Mouse (Mus musculus) stomach, embryonic 14.5 days (tissue): ENCODE results near the gene Taf4. TPM values are rescaled to one million over a fixed set of nuclear protein-coding genes. Genes with fewer than 3 reads are reported as not detected.

Experiments used
- ATAC-seq: fragments of 200-750 bp; cut with Nextera tagmentation; 2 replicates; pipeline ENCODE4 v1.8.0; 2017; ENCODE audit warnings: low read depth, moderate TSS enrichment; ENCODE audit not compliant: insufficient number of reproducible peaks, insufficient read depth, low FRiP score
- H3K27ac ChIP-seq: fragments of 300-500 bp; sonication (generic); 2 replicates; pipeline ENCODE4 v1.5.1; 2014; ENCODE audit warnings: mild to moderate bottlenecking, low read length, moderate library complexity, mixed read lengths
- H3K27me3 ChIP-seq: fragments of 300-500 bp; sonication (generic); 2 replicates; pipeline ENCODE4 v1.6.1; 2014; ENCODE audit warnings: low read length, control low read depth, mixed read lengths; ENCODE audit not compliant: control insufficient read depth, insufficient read depth
- H3K36me3 ChIP-seq: fragments of 300-500 bp; sonication (generic); 2 replicates; pipeline ENCODE4 v1.6.1; 2014; ENCODE audit warnings: mild to moderate bottlenecking, control low read depth, low read length, moderate library complexity, mixed read lengths; ENCODE audit not compliant: control insufficient read depth, insufficient read depth
- H3K4me1 ChIP-seq: fragments of 300-500 bp; sonication (generic); 2 replicates; pipeline ENCODE4 v1.6.1; 2014; ENCODE audit warnings: low read length, control low read depth, mixed read lengths; ENCODE audit not compliant: control insufficient read depth, insufficient read depth
- H3K4me2 ChIP-seq: fragments of 300-500 bp; sonication (generic); replicated peaks from 2 replicates; pipeline ENCODE4 v1.6.1; 2014; ENCODE audit warnings: low read depth, low read length, control low read depth
- H3K4me3 ChIP-seq: fragments of 300-500 bp; sonication (generic); 2 replicates; pipeline ENCODE4 v1.5.1; 2014; ENCODE audit warnings: low read depth, low read length, control low read depth
- H3K9ac ChIP-seq: fragments of 300-500 bp; sonication (generic); replicated peaks from 2 replicates; pipeline ENCODE4 v1.6.1; 2014; ENCODE audit warnings: low read depth, mild to moderate bottlenecking, control low read depth, low read length, moderate library complexity, mixed read lengths
- H3K9me3 ChIP-seq: fragments of 300-500 bp; sonication (generic); 2 replicates; pipeline ENCODE4 v1.6.1; 2016; ENCODE audit warnings: low read depth, low read length, control low read depth; ENCODE audit not compliant: control insufficient read depth
- WGBS: fragments of 180-500 bp; shearing (Covaris S2); extraction: QIAGEN DNeasy Blood & Tissue Kit; methylation state at CpG from one replicate; pipeline ENCODE4 v1.1.7; 2014; 5-methylcytosine and 5-hydroxymethylcytosine counted together
- polyA plus RNA-seq: library from polyadenylated mRNA; unstranded; fragments of >200 nt; fragmentation: Nextera tagmentation; extraction: Ambion mirVana; gene quantifications from 2 replicates; pipeline ENCODE4 v1.2.1, GENCODE M21; 2014

The Taf4 gene
- 5.7 and 6.8 TPM in 2 replicates for polyA plus RNA-seq

GRCm38 (mm10) chr2:179976628-179977343 lies at the start of gene Taf4:
TSS of gene Taf4 (minus strand) at chr2:179976646.
- no peaks in the 10 kb centered on the region for H3K36me3 ChIP-seq
- peak within 1 kb of the TSS; percentile 80 for H3K9ac ChIP-seq
- WGBS = under 1% methylated on average over 76 of the region's 84 CpGs
- H3K4me2 ChIP-seq = peak within 1 kb of the TSS; percentile 99
- peak; percentile 94 for ATAC-seq
- H3K4me3 ChIP-seq = peak within 1 kb of the TSS; percentile 76
- H3K27me3 ChIP-seq = no peaks in the 10 kb centered on the region
- H3K4me1 ChIP-seq = peaks cover 22% of the 10 kb centered on the region; the same call in 1 of the 2 replicates
- no peaks in the 10 kb centered on the region for H3K9me3 ChIP-seq
- peak within 1 kb of the TSS; percentile 95 for H3K27ac ChIP-seq

- 5% methylated on average over 6 of the region's 6 CpGs for WGBS
- H3K9ac ChIP-seq = peak overlapping the region; percentile 89
- H3K4me3 ChIP-seq = peak overlapping the region; percentile 97
- H3K27me3 ChIP-seq = 0 out of 2 replicates have a peak, but pooled peaks cover 6% of the 10 kb centered on the region
- peak overlapping the region; percentile 91 for H3K4me2 ChIP-seq
- H3K9me3 ChIP-seq = no peaks in the 10 kb centered on the region
- H3K4me1 ChIP-seq = peaks cover 26% of the 10 kb centered on the region
- peaks cover 24% of the 10 kb centered on the region for H3K36me3 ChIP-seq
- ATAC-seq = no peak
- 0 out of 2 replicates have a peak overlapping the region, but pooled peaks have one; percentile 10 for H3K27ac ChIP-seq
Measured at GRCm38 (mm10) chr2:180025861-180026200, 49.4 kb upstream of the Taf4 start.

- Histone ChIP-seq H3K9ac (peak overlapping the region; percentile 89), H3K9me3 (no peaks in the 10 kb centered on the region), H3K4me2 (peak overlapping the region; percentile 91), H3K36me3 (peaks cover 19% of the 10 kb centered on the region; the same call in 1 of the 2 replicates), H3K27ac (peak overlapping the region; percentile 92), H3K4me3 (peak overlapping the region; percentile 97), H3K4me1 (peaks cover 26% of the 10 kb centered on the region), H3K27me3 (0 out of 2 replicates have a peak, but pooled peaks cover 6% of the 10 kb centered on the region)
- WGBS = under 1% methylated on average over 74 of the region's 84 CpGs
- ATAC-seq = no peak
Measured at GRCm38 (mm10) chr2:180025135-180025860, 48.9 kb upstream of the Taf4 start.

- Histone ChIP-seq H3K36me3 (peaks cover 18% of the 10 kb centered on the region; the same call in 1 of the 2 replicates), H3K4me2 (peak within 1 kb of the TSS; percentile 91), H3K9ac (peak within 1 kb of the TSS; percentile 89), H3K4me1 (peaks cover 26% of the 10 kb centered on the region), H3K9me3 (no peaks in the 10 kb centered on the region), H3K27me3 (0 out of 2 replicates have a peak, but pooled peaks cover 6% of the 10 kb centered on the region), H3K4me3 (peak within 1 kb of the TSS; percentile 97), H3K27ac (peak within 1 kb of the TSS; percentile 92)
- peak; percentile 96 for ATAC-seq
- WGBS = under 1% methylated on average over 71 of the region's 80 CpGs
Measured at GRCm38 (mm10) chr2:180024401-180025098, 48.1 kb upstream of the Taf4 start, which contains the start of gene Lsm14b. TSS of gene Lsm14b (plus strand) at chr2:180024987.

- WGBS = 57% methylated on average over 6 of the region's 6 CpGs
- ATAC-seq = no peak
- no peaks in the 10 kb centered on the region for H3K9me3 ChIP-seq
- H3K36me3 ChIP-seq = peaks cover 2% of the 10 kb centered on the region; the same call in 1 of the 2 replicates
- H3K4me2 ChIP-seq = no peak overlapping the region
- H3K9ac ChIP-seq = no peak overlapping the region
- H3K27me3 ChIP-seq = 0 out of 2 replicates have a peak, but pooled peaks cover 6% of the 10 kb centered on the region
- no peak overlapping the region for H3K4me3 ChIP-seq
- H3K4me1 ChIP-seq = peaks cover 22% of the 10 kb centered on the region
- no peak overlapping the region for H3K27ac ChIP-seq
Measured at GRCm38 (mm10) chr2:180022751-180023150, 46.3 kb upstream of the Taf4 start.

GRCm38 (mm10) chr2:180020919-180021318 lies 44.5 kb upstream of the Taf4 start:
- Histone ChIP-seq H3K4me1 (peaks cover 10% of the 10 kb centered on the region; the same call in 1 of the 2 replicates), H3K4me3 (no peak overlapping the region), H3K36me3 (no peaks in the 10 kb centered on the region), H3K9me3 (no peaks in the 10 kb centered on the region), H3K9ac (no peak overlapping the region), H3K4me2 (no peak overlapping the region), H3K27me3 (0 out of 2 replicates have a peak, but pooled peaks cover 6% of the 10 kb centered on the region), H3K27ac (no peak overlapping the region)
- 82% methylated on average over 8 of the region's 8 CpGs for WGBS
- no peak for ATAC-seq

- Histone ChIP-seq H3K9me3 (no peaks in the 10 kb centered on the region), H3K9ac (no peak overlapping the region), H3K4me3 (no peak overlapping the region), H3K27me3 (0 out of 2 replicates have a peak, but pooled peaks cover 6% of the 10 kb centered on the region), H3K36me3 (no peaks in the 10 kb centered on the region), H3K27ac (no peak overlapping the region), H3K4me1 (peaks cover 14% of the 10 kb centered on the region; the same call in 1 of the 2 replicates), H3K4me2 (no peak overlapping the region)
- ATAC-seq = no peak
- 77% methylated on average over 7 of the region's 7 CpGs for WGBS
Measured at GRCm38 (mm10) chr2:180020091-180020661, 43.7 kb upstream of the Taf4 start.
